Mouse (Mus musculus) adrenal gland, postnatal 36 days (tissue): Measurements from ENCODE around the gene Myo3b. TPM values are rescaled to one million over a fixed set of nuclear protein-coding genes. Genes with fewer than 3 reads are reported as not detected.
A peak's percentile ranks its signal among the peaks of the same experiment; 100 is the strongest.

Experiments
- DNase-seq, 2 experiments: peaks; one replicate each; pipeline ENCODE4 v3.0.0; 2021; ENCODE audit warnings: mixed read lengths in 1 of 2
- total RNA-seq, 2 experiments: library from RNA; stranded (reverse); gene quantifications; 2 replicates each; pipeline ENCODE4 v1.2.3; 2021

The Myo3b gene
- total RNA-seq, 2 experiments from 2014 or later = not detected

- peak; percentile 67 to 71 for DNase-seq
Observed at GRCm38 (mm10) chr2:70278425-70279277, 239.7 kb downstream of the Myo3b start.

GRCm38 (mm10) chr2:70284109-70284508 lies 245.2 kb downstream of the Myo3b start:
- DNase-seq = no peak

- no peak for DNase-seq
Observed at GRCm38 (mm10) chr2:70291063-70291462, 252.1 kb downstream of the Myo3b start.

- no peak for DNase-seq
Observed at GRCm38 (mm10) chr2:70292776-70293175, 253.8 kb downstream of the Myo3b start.

GRCm38 (mm10) chr2:70302905-70303304 lies 264.0 kb downstream of the Myo3b start:
- no peak for DNase-seq

- no peak for DNase-seq
Observed at GRCm38 (mm10) chr2:70315125-70315524, 276.2 kb downstream of the Myo3b start.

GRCm38 (mm10) chr2:70315734-70316133 lies 276.8 kb downstream of the Myo3b start:
- DNase-seq = no peak

GRCm38 (mm10) chr2:70317850-70318249 lies 278.9 kb downstream of the Myo3b start:
- no peak for DNase-seq

- DNase-seq = no peak
Observed at GRCm38 (mm10) chr2:70318861-70319555, 280.1 kb downstream of the Myo3b start.

GRCm38 (mm10) chr2:70322767-70323166 lies 283.8 kb downstream of the Myo3b start:
- DNase-seq = no peak

- no peak for DNase-seq
Observed at GRCm38 (mm10) chr2:70327602-70328001, 288.7 kb downstream of the Myo3b start.

GRCm38 (mm10) chr2:70332905-70333304 lies 294.0 kb downstream of the Myo3b start:
- no peak for DNase-seq

GRCm38 (mm10) chr2:70333553-70333952 lies 294.6 kb downstream of the Myo3b start:
- DNase-seq = peak; percentile 78 to 86

- no peak for DNase-seq
Observed at GRCm38 (mm10) chr2:70336551-70336950, 297.6 kb downstream of the Myo3b start.

GRCm38 (mm10) chr2:70337208-70337611 lies 298.3 kb downstream of the Myo3b start:
- peak; percentile 36 to 39 for DNase-seq

GRCm38 (mm10) chr2:70337869-70338268 lies 298.9 kb downstream of the Myo3b start:
- no peak for DNase-seq

- DNase-seq = no peak
Observed at GRCm38 (mm10) chr2:70339061-70339460, 300.1 kb downstream of the Myo3b start.

- DNase-seq = no peak
Observed at GRCm38 (mm10) chr2:70339501-70339900, 300.6 kb downstream of the Myo3b start.

- no peak for DNase-seq
Observed at GRCm38 (mm10) chr2:70340224-70340623, 301.3 kb downstream of the Myo3b start.

GRCm38 (mm10) chr2:70345126-70345525 lies 306.2 kb downstream of the Myo3b start:
- DNase-seq = no peak

- no peak for DNase-seq
Observed at GRCm38 (mm10) chr2:70347511-70347910, 308.6 kb downstream of the Myo3b start.

GRCm38 (mm10) chr2:70348793-70349553 lies 310.0 kb downstream of the Myo3b start:
- no peak for DNase-seq
